Mouse (Mus musculus) heart, embryonic 16.5 days (tissue): ENCODE results near the gene Zkscan1. TPM values are rescaled to one million over a fixed set of nuclear protein-coding genes. Genes with fewer than 3 reads are reported as not detected.
"Not testable (repeated sequence)": the region's sequence is repeated elsewhere in the genome, so short reads cannot be mapped to it uniquely, and the experiment has no call there.

Experiments
- ATAC-seq: fragments of 200-750 bp; cut with Nextera tagmentation; replicated peaks from 2 replicates; pipeline ENCODE4 v1.8.0; 2017; ENCODE audit warnings: moderate number of reproducible peaks; ENCODE audit not compliant: insufficient read depth, low FRiP score; ENCODE audit errors: extremely low read depth
- H3K27ac ChIP-seq: fragments of 300-500 bp; sonication (generic); 2 replicates; pipeline ENCODE4 v1.5.1; 2014; ENCODE audit warnings: mild to moderate bottlenecking, low read length, control low read depth, moderate library complexity
- H3K27me3 ChIP-seq: fragments of 300-500 bp; sonication (generic); 2 replicates; pipeline ENCODE4 v1.6.1; 2014; ENCODE audit warnings: low read length, mixed read lengths; ENCODE audit not compliant: control insufficient read depth, insufficient read depth
- H3K36me3 ChIP-seq: fragments of 300-500 bp; sonication (generic); 2 replicates; pipeline ENCODE4 v1.6.1; 2014; ENCODE audit not compliant: control insufficient read depth, insufficient read depth
- H3K4me1 ChIP-seq: fragments of 300-500 bp; sonication (generic); 2 replicates; pipeline ENCODE4 v1.6.1; 2014; ENCODE audit warnings: low read length, mixed read lengths; ENCODE audit not compliant: control insufficient read depth, insufficient read depth
- H3K4me2 ChIP-seq: fragments of 300-500 bp; sonication (generic); 2 replicates; pipeline ENCODE4 v1.6.1; 2014; ENCODE audit warnings: low read depth, mild to moderate bottlenecking, control low read depth, low read length
- H3K4me3 ChIP-seq: fragments of 300-500 bp; sonication (generic); 2 replicates; pipeline ENCODE4 v1.5.1; 2014; ENCODE audit warnings: mild to moderate bottlenecking, control low read depth, low read length
- H3K9ac ChIP-seq: fragments of 300-500 bp; sonication (generic); 2 replicates; pipeline ENCODE4 v1.6.1; 2014; ENCODE audit warnings: low read length, control low read depth
- H3K9me3 ChIP-seq: fragments of 300-500 bp; sonication (generic); replicated peaks from 2 replicates; pipeline ENCODE4 v1.6.1; 2016; ENCODE audit warnings: low read length; ENCODE audit not compliant: control insufficient read depth
- WGBS: fragments of 180-500 bp; shearing (Covaris S2); extraction: QIAGEN DNeasy Blood & Tissue Kit; methylation state at CpG from one replicate; pipeline ENCODE4 v1.1.7; 2014; 5-methylcytosine and 5-hydroxymethylcytosine counted together
- polyA plus RNA-seq: library from polyadenylated mRNA; unstranded; fragments of >200 nt; fragmentation: Nextera tagmentation; extraction: Ambion mirVana; gene quantifications from 2 replicates; pipeline ENCODE4 v1.2.1, GENCODE M21; 2015

The Zkscan1 gene
- polyA plus RNA-seq, 1 experiment from 2014 or later = 10.1 TPM

- no peaks in the 10 kb centered on the region for H3K4me1 ChIP-seq
- H3K4me2 ChIP-seq = no peak overlapping the region
- H3K4me3 ChIP-seq = no peak overlapping the region
- ATAC-seq = no peak
- no peak overlapping the region for H3K9ac ChIP-seq
- whole genome bisulfite sequencing = 71% methylated on average over 2 of the region's 2 CpGs
- H3K27ac ChIP-seq = no peak overlapping the region
- H3K9me3 ChIP-seq = no peaks in the 10 kb centered on the region
- H3K27me3 ChIP-seq = no peaks in the 10 kb centered on the region
- peaks cover 39% of the 10 kb centered on the region for H3K36me3 ChIP-seq
These were observed 20.1 kb downstream of the Zkscan1 start for GRCm38 (mm10) chr5:138104976-138105375.

GRCm38 (mm10) chr5:138107130-138107529 is 22.2 kb downstream of the Zkscan1 start:
- no peak for ATAC-seq
- H3K27me3 ChIP-seq = no peaks in the 10 kb centered on the region
- no peaks in the 10 kb centered on the region for H3K4me1 ChIP-seq
- 66% methylated on average over 3 of the region's 3 CpGs for WGBS
- H3K4me2 ChIP-seq = no peak overlapping the region
- no peak overlapping the region for H3K27ac ChIP-seq
- no peak overlapping the region for H3K9ac ChIP-seq
- no peaks in the 10 kb centered on the region for H3K9me3 ChIP-seq
- peaks cover 19% of the 10 kb centered on the region for H3K36me3 ChIP-seq
- H3K4me3 ChIP-seq = no peak overlapping the region

- H3K4me1 ChIP-seq, H3K27me3 ChIP-seq, H3K9ac ChIP-seq, H3K4me3 ChIP-seq, H3K27ac ChIP-seq, H3K36me3 ChIP-seq, H3K4me2 ChIP-seq, ATAC-seq, H3K9me3 ChIP-seq: not testable (repeated sequence)
- WGBS = 54% methylated on average over 4 of the region's 4 CpGs
These were observed 25.0 kb downstream of the Zkscan1 start for GRCm38 (mm10) chr5:138109847-138110396.

GRCm38 (mm10) chr5:138116255-138117198 is 31.6 kb downstream of the Zkscan1 start, which contains the start of gene Zscan21:
Gene Zscan21, plus strand, starts transcription at chr5:138116903.
- no peaks in the 10 kb centered on the region for H3K27me3 ChIP-seq
- no peaks in the 10 kb centered on the region; the same call in 1 of the 2 replicates for H3K36me3 ChIP-seq
- peaks cover 12% of the 10 kb centered on the region for H3K4me1 ChIP-seq
- peak within 1 kb of the TSS; percentile 63 for H3K4me3 ChIP-seq
- 7% methylated on average over 38 of the region's 38 CpGs for WGBS
- peak within 1 kb of the TSS; percentile 79 for H3K4me2 ChIP-seq
- H3K9me3 ChIP-seq = no peaks in the 10 kb centered on the region
- peak; percentile 98 for ATAC-seq
- peak within 1 kb of the TSS; percentile 80 for H3K9ac ChIP-seq
- peak within 1 kb of the TSS; percentile 91 for H3K27ac ChIP-seq

- H3K36me3 ChIP-seq = no peaks in the 10 kb centered on the region; the same call in 1 of the 2 replicates
- H3K4me1 ChIP-seq = peaks cover 12% of the 10 kb centered on the region
- H3K4me2 ChIP-seq = peak overlapping the region; percentile 79
- 5% methylated on average over 16 of the region's 16 CpGs for WGBS
- H3K9ac ChIP-seq = peak overlapping the region; percentile 80
- 0 out of 2 replicates have a peak, but pooled peaks have one; percentile 30 for ATAC-seq
- no peaks in the 10 kb centered on the region for H3K9me3 ChIP-seq
- peak overlapping the region; percentile 63 for H3K4me3 ChIP-seq
- no peaks in the 10 kb centered on the region for H3K27me3 ChIP-seq
- peak overlapping the region; percentile 91 for H3K27ac ChIP-seq
These were observed 32.5 kb downstream of the Zkscan1 start for GRCm38 (mm10) chr5:138117199-138118015.

GRCm38 (mm10) chr5:138118041-138118440 is 33.2 kb downstream of the Zkscan1 start:
- H3K4me3 ChIP-seq = peak overlapping the region; percentile 63
- no peaks in the 10 kb centered on the region for H3K27me3 ChIP-seq
- H3K36me3 ChIP-seq = no peaks in the 10 kb centered on the region; the same call in 1 of the 2 replicates
- no peak for ATAC-seq
- H3K9me3 ChIP-seq = no peaks in the 10 kb centered on the region
- peak overlapping the region; percentile 91 for H3K27ac ChIP-seq
- peaks cover 12% of the 10 kb centered on the region for H3K4me1 ChIP-seq
- H3K4me2 ChIP-seq = peak overlapping the region; percentile 79
- 65% methylated on average over 3 of the region's 3 CpGs for WGBS
- H3K9ac ChIP-seq = peak overlapping the region; percentile 80

- Histone ChIP-seq H3K4me3 (no peak overlapping the region), H3K4me2 (no peak overlapping the region), H3K27ac (no peak overlapping the region), H3K4me1 (no peaks in the 10 kb centered on the region), H3K27me3 (no peaks in the 10 kb centered on the region), H3K9ac (no peak overlapping the region), H3K9me3 (no peaks in the 10 kb centered on the region), H3K36me3 (peaks cover 52% of the 10 kb centered on the region)
- ATAC-seq = no peak
- 83% methylated on average over 5 of the region's 5 CpGs for WGBS
These were observed 47.7 kb downstream of the Zkscan1 start for GRCm38 (mm10) chr5:138132425-138133064.

- no peak overlapping the region for H3K27ac ChIP-seq
- H3K4me1 ChIP-seq = no peaks in the 10 kb centered on the region
- H3K4me2 ChIP-seq = no peak overlapping the region
- 55% methylated on average over 4 of the region's 4 CpGs for WGBS
- ATAC-seq = 0 out of 2 replicates have a peak, but pooled peaks have one; percentile 28
- H3K36me3 ChIP-seq = peaks cover 25% of the 10 kb centered on the region
- no peaks in the 10 kb centered on the region for H3K9me3 ChIP-seq
- H3K4me3 ChIP-seq = no peak overlapping the region
- H3K9ac ChIP-seq = no peak overlapping the region
- H3K27me3 ChIP-seq = no peaks in the 10 kb centered on the region
These were observed 52.4 kb downstream of the Zkscan1 start for GRCm38 (mm10) chr5:138137257-138137656.
